Mouse (Mus musculus) E14TG2a.4 (cell line): Measurements from ENCODE around the gene Slc30a4.

ENCODE experiments used
- CTCF ChIP-seq: conservative IDR thresholded peaks from 2 replicates; pipeline ENCODE4 v1.5.1; 2014; ENCODE audit warnings: low read length
- NANOG ChIP-seq: IDR thresholded peaks from 2 replicates; pipeline ENCODE4 v1.6.1; 2014; ENCODE audit warnings: borderline replicate concordance, low read length, mixed read lengths

- TF ChIP-seq CTCF (no peak), NANOG (no peak)
Observed at GRCm38 (mm10) chr2:122731456-122731855, 29.0 kb upstream of the Slc30a4 start.
